Mouse (Mus musculus) ES-Bruce4 (cell line): ENCODE data around the gene Pdcd1lg2. TPM values are rescaled to one million over a fixed set of nuclear protein-coding genes. Genes with fewer than 3 reads are reported as not detected.

Experiments used
- H3K27ac ChIP-seq: 2 replicates; pipeline ENCODE4 v1.5.1; 2012; ENCODE audit warnings: low read length, inconsistent platforms; ENCODE audit not compliant: insufficient read depth
- H3K27me3 ChIP-seq: 2 replicates; pipeline ENCODE4 v1.6.1; 2012; ENCODE audit warnings: mild to moderate bottlenecking, low read length, inconsistent platforms; ENCODE audit not compliant: control insufficient read depth, poor library complexity, insufficient read depth, severe bottlenecking
- H3K36me3 ChIP-seq: 2 replicates; pipeline ENCODE4 v1.6.1; 2012; ENCODE audit warnings: inconsistent platforms, mild to moderate bottlenecking, low read length, moderate library complexity; ENCODE audit not compliant: control insufficient read depth, poor library complexity, insufficient read depth, severe bottlenecking
- H3K4me1 ChIP-seq: one replicate; pipeline ENCODE4 v1.8.1; 2011; ENCODE audit warnings: low read length; ENCODE audit not compliant: control insufficient read depth, insufficient read depth
- H3K4me3 ChIP-seq: 2 replicates; pipeline ENCODE4 v1.5.1; 2011; ENCODE audit warnings: low read depth, mild to moderate bottlenecking, low read length
- H3K9ac ChIP-seq: 2 replicates; pipeline ENCODE4 v1.6.1; 2012; ENCODE audit warnings: low read depth, mild to moderate bottlenecking, inconsistent platforms; ENCODE audit not compliant: poor library complexity, severe bottlenecking
- H3K9me3 ChIP-seq: replicated peaks from 2 replicates; pipeline ENCODE4 v1.6.1; 2012; ENCODE audit warnings: mild to moderate bottlenecking, low read length, inconsistent platforms; ENCODE audit not compliant: control insufficient read depth, poor library complexity, insufficient read depth, severe bottlenecking
- CTCF ChIP-seq: IDR thresholded peaks from one replicate; pipeline ENCODE4 v1.8.1; 2011; ENCODE audit warnings: low read depth, low read length
- EP300 ChIP-seq: IDR thresholded peaks from 2 replicates; pipeline ENCODE4 v1.6.1; 2011; ENCODE audit warnings: low read depth, low read length; ENCODE audit not compliant: insufficient read depth
- POLR2A ChIP-seq: IDR thresholded peaks from one replicate; pipeline ENCODE4 v1.8.1; 2011; ENCODE audit warnings: low read length; ENCODE audit not compliant: insufficient read depth
- polyA plus RNA-seq: library from polyadenylated mRNA; stranded (reverse); fragments of >200 nt; gene quantifications from 2 replicates; pipeline ENCODE4 v1.2.4, GENCODE M21; 2011; ENCODE audit warnings: low read depth; ENCODE audit not compliant: missing spikeins, insufficient read depth, insufficient read length

The Pdcd1lg2 gene
- polyA plus RNA-seq, 1 experiment, result not detected

DNA sequence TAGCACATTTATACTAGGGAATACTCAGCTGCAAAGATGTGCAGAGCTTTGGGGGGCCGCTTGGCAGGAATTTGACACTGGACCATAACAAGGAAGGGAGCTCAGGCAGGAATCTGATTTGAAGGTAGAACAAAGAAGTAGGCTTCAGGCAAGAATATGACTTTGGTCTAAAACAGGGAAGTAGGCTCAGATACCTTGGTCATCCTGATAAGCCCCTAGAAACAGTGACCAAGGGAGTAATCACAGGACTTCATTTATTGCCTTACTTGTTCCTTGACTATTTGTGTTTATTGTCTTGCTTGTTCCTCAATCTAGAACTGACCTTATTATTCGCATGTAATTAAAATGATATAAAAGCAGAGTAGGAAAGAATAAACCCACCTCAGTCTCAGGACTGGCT lies 93.4 kb downstream of the Pdcd1lg2 start:
- H3K9ac ChIP-seq, result no peak overlapping the region
- H3K9me3 ChIP-seq, result no peaks in the 10 kb centered on the region
- no peaks in the 10 kb centered on the region for H3K36me3 ChIP-seq
- no peak for TF ChIP-seq POLR2A
- no peak for TF ChIP-seq CTCF
- TF ChIP-seq EP300, result no peak
- no peaks in the 10 kb centered on the region for H3K4me1 ChIP-seq
- H3K27ac ChIP-seq, result no peak overlapping the region
- H3K27me3 ChIP-seq, result no peaks in the 10 kb centered on the region; the same call in 1 of the 2 replicates
- no peak overlapping the region for H3K4me3 ChIP-seq

DNA sequence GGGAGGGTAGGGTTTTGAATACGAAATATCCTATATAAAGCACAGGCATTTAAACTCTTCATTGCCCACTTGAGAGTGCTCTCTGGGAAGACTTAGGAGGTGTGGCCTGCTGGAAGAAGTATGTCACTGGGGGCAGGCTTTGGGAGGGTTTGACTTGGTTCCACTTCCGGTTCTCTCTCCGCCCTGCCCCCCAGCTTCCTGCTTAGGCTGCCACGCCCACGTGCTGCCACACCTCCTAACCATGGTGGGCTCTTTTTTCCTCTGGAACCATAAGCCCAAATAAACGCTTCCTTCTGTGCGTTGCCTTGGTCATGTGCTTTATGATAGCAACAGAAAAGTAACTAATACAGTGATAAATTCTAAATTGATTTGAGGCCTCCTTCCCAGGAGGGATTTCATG lies 94.9 kb downstream of the Pdcd1lg2 start:
- no peak overlapping the region for H3K4me3 ChIP-seq
- no peaks in the 10 kb centered on the region for H3K27me3 ChIP-seq
- no peaks in the 10 kb centered on the region for H3K4me1 ChIP-seq
- H3K9me3 ChIP-seq, result no peaks in the 10 kb centered on the region
- no peaks in the 10 kb centered on the region for H3K36me3 ChIP-seq
- H3K27ac ChIP-seq, result no peak overlapping the region
- TF ChIP-seq EP300 (no peak), POLR2A (no peak), CTCF (no peak)
- H3K9ac ChIP-seq, result no peak overlapping the region

- Histone ChIP-seq H3K27ac (no peak overlapping the region), H3K36me3 (no peaks in the 10 kb centered on the region), H3K4me1 (no peaks in the 10 kb centered on the region), H3K9ac (no peak overlapping the region), H3K27me3 (no peaks in the 10 kb centered on the region), H3K4me3 (no peak overlapping the region), H3K9me3 (no peaks in the 10 kb centered on the region)
- no peak for TF ChIP-seq EP300
- TF ChIP-seq POLR2A, result no peak
- TF ChIP-seq CTCF, result no peak
Observed at GRCm38 (mm10) chr19:29508208-29508607, 97.5 kb downstream of the Pdcd1lg2 start.

DNA sequence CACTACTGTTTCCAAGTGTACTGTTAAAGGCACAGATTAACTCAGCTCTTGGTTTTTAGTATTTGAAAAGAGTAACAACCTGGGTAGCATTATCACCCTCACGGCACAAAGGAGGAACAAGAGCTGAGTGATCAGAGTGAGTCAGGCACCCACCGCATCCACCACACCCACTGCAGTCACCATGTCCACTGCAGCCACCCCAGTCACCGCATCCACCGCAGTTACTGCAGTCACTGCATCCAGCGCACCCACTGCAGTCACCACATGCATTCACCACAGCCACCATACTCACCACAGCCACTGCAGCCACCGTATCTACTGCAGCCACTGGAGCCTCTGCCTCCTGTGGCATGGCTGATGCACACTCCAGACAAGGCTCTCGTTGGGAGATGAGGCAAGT lies 99.1 kb downstream of the Pdcd1lg2 start:
- H3K27ac ChIP-seq, result no peak overlapping the region
- no peaks in the 10 kb centered on the region for H3K36me3 ChIP-seq
- no peaks in the 10 kb centered on the region for H3K9me3 ChIP-seq

DNA sequence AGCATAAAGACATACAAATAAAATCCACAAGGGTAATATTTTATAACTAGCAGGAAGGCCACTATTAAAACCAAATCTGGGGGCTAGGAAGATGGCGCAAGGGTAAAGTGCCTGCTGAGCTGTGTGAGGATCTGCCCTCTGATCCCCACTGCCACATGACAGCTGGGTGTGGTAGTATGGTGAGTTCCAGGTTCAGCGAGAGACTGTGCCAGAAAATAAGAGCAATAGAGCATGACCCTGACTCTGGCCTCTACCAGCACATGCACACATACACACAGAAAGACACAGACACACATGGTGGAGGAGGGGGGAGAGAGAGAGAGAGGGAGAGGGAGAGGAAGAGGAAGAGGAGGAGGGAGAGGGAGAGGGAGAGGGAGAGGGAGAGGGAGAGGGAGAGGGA lies 101.1 kb downstream of the Pdcd1lg2 start:
- Histone ChIP-seq H3K9me3 (no peaks in the 10 kb centered on the region), H3K27ac (no peak overlapping the region), H3K4me1 (no peaks in the 10 kb centered on the region), H3K27me3 (no peaks in the 10 kb centered on the region), H3K36me3 (no peaks in the 10 kb centered on the region), H3K9ac (no peak overlapping the region), H3K4me3 (no peak overlapping the region)
- no peak for TF ChIP-seq POLR2A
- no peak for TF ChIP-seq CTCF

More for the DNA sequence above, 99.1 kb downstream of the Pdcd1lg2 start:
- Histone ChIP-seq H3K4me3 (no peak overlapping the region), H3K9ac (no peak overlapping the region), H3K27me3 (no peaks in the 10 kb centered on the region), H3K4me1 (no peaks in the 10 kb centered on the region)
- no peak for TF ChIP-seq EP300
- TF ChIP-seq CTCF, result no peak
- TF ChIP-seq POLR2A, result no peak

DNA sequence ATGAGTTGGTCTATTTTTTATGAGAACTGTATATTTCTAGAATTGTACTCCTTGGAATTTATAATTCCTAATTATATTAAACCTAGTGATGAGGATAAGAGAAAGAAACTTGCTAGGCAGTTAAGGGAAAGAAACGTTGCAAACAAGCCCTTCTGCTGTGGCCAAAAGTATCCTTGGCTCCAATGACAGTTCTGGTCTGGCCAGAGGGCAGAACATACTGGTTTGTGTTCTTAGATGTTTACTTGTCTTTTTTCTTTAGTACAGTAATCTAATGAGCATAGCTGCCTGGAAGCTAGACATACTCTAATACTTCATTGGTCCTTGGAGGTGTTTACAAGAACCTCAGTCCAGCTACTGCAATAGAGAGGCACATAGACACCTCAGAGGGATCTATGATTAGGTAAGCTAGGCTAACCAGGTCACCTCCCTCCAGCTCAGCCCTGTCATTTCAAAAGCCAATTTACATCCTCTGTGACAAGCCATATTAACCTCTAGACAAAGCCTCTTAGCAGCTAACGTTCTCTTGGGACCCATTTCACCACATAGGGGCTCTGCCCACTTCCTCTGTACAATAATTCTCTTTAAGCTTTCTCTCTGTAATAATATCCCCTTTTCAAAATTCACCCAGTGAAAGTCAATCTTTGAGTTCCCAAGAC lies 102.5 kb downstream of the Pdcd1lg2 start:
- no peaks in the 10 kb centered on the region for H3K9me3 ChIP-seq
- no peak overlapping the region for H3K9ac ChIP-seq
- TF ChIP-seq POLR2A (no peak), CTCF (no peak), EP300 (no peak)
- H3K36me3 ChIP-seq, result no peaks in the 10 kb centered on the region
- no peak overlapping the region for H3K27ac ChIP-seq
- H3K4me1 ChIP-seq, result no peaks in the 10 kb centered on the region
- H3K27me3 ChIP-seq, result no peaks in the 10 kb centered on the region
- no peak overlapping the region for H3K4me3 ChIP-seq
